In the genomic region with DNA sequence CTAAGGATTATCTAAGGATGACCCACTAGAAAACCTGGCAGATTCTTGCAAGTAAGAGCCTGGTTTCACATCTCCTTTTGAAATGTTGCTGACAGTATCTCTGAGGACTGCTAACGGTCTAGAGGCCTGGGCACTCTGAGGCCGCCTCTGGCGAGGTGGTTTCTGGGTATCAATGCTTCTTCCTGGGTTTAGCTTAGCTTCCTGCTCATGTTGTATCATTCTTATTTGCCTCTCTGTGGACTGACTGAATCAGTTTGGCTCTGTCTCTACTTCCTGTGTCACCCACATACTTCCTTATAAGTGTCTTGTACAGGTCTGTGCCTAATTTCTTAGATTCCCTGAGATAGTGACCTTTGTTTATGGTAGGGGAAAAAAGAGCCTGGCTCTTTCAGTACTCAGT, we compare ENCODE assay signal across 1 mouse cellular context.
TF ChIP-seq lines count a peak whose summit lies in the region.

No protein-coding gene starts in this region.

TF ChIP-seq in CH12.LX, 34 proteins besides CTCF, POLR2A, EP300 and RAD21 (continued from another document):
- peak; percentile 49; the same call in 1 of the 2 replicates for TF ChIP-seq TCF12 (IDR thresholded peaks at IDR 0.05; ENCODE audit: low read depth, low read length)
- no peak for TF ChIP-seq CHD1 (IDR thresholded peaks at IDR 0.05; ENCODE audit: low read depth, low read length)
- TF ChIP-seq TBP (conservative IDR thresholded peaks at IDR 0.05; ENCODE audit: low read depth, low read length) = 0 out of 2 replicates have a peak, but pooled peaks have one; percentile 47
- TF ChIP-seq ELF1 (IDR thresholded peaks at IDR 0.05; ENCODE audit: low read depth, low read length) = peak; percentile 89
- TF ChIP-seq IRF4 (IDR thresholded peaks at IDR 0.05; ENCODE audit: low read depth, low read length) = peak; percentile 92
